Mouse (Mus musculus) lung, postnatal 14 days (tissue): ENCODE measurements around the gene Naa35.

Experiments
- DNase-seq: peaks from one replicate; pipeline ENCODE4 v3.0.0; 2021

The Naa35 gene

GRCm38 (mm10) chr13:59584947-59585647 is at the start of gene Naa35, which contains the start of gene Agtpbp1:
Gene Naa35, plus strand, starts transcription at chr13:59585259.
Gene Agtpbp1, minus strand, starts transcription at chr13:59585227.
- peak; percentile 100 for DNase-seq

- DNase-seq, result no peak
Measured at GRCm38 (mm10) chr13:59535746-59536145, 49.3 kb upstream of the Naa35 start.

- DNase-seq, result no peak
Measured at GRCm38 (mm10) chr13:59536631-59537030, 48.4 kb upstream of the Naa35 start.

GRCm38 (mm10) chr13:59538661-59539060 is 46.4 kb upstream of the Naa35 start:
- DNase-seq, result no peak

- no peak for DNase-seq
Measured at GRCm38 (mm10) chr13:59540030-59540429, 45.0 kb upstream of the Naa35 start.

- no peak for DNase-seq
Measured at GRCm38 (mm10) chr13:59542411-59542810, 42.6 kb upstream of the Naa35 start.

GRCm38 (mm10) chr13:59547091-59547490 is 38.0 kb upstream of the Naa35 start:
- DNase-seq, result peak; percentile 45

- peak; percentile 31 for DNase-seq
Measured at GRCm38 (mm10) chr13:59547716-59548115, 37.3 kb upstream of the Naa35 start.

- no peak for DNase-seq
Measured at GRCm38 (mm10) chr13:59549318-59549798, 35.7 kb upstream of the Naa35 start.

- no peak for DNase-seq
Measured at GRCm38 (mm10) chr13:59552286-59552685, 32.8 kb upstream of the Naa35 start.

- DNase-seq, result no peak
Measured at GRCm38 (mm10) chr13:59552751-59553150, 32.3 kb upstream of the Naa35 start.

GRCm38 (mm10) chr13:59554772-59555505 is 30.1 kb upstream of the Naa35 start:
- no peak for DNase-seq

GRCm38 (mm10) chr13:59555613-59556192 is 29.4 kb upstream of the Naa35 start:
- no peak for DNase-seq

- DNase-seq, result peak; percentile 58
Measured at GRCm38 (mm10) chr13:59556670-59557069, 28.4 kb upstream of the Naa35 start.

GRCm38 (mm10) chr13:59557185-59557985 is 27.7 kb upstream of the Naa35 start:
- DNase-seq, result peak; percentile 91

GRCm38 (mm10) chr13:59558776-59559175 is 26.3 kb upstream of the Naa35 start:
- DNase-seq, result no peak

GRCm38 (mm10) chr13:59562471-59562870 is 22.6 kb upstream of the Naa35 start:
- no peak for DNase-seq

- DNase-seq, result no peak
Measured at GRCm38 (mm10) chr13:59564505-59564904, 20.6 kb upstream of the Naa35 start.

- no peak for DNase-seq
Measured at GRCm38 (mm10) chr13:59564923-59565322, 20.1 kb upstream of the Naa35 start.

- DNase-seq, result no peak
Measured at GRCm38 (mm10) chr13:59565945-59566520, 19.0 kb upstream of the Naa35 start.

GRCm38 (mm10) chr13:59571107-59571506 is 14.0 kb upstream of the Naa35 start:
- no peak for DNase-seq

- DNase-seq, result no peak
Measured at GRCm38 (mm10) chr13:59572549-59572948, 12.5 kb upstream of the Naa35 start.
